Mouse (Mus musculus) hindbrain, embryonic 13.5 days (tissue): ENCODE measurements around the gene Vmn1r62. TPM values are rescaled to one million over a fixed set of nuclear protein-coding genes. Genes with fewer than 3 reads are reported as not detected.
"Not testable (repeated sequence)": the region's sequence is repeated elsewhere in the genome, so short reads cannot be mapped to it uniquely, and the experiment has no call there.

Source experiments
- ATAC-seq: fragments of 200-750 bp; cut with Nextera tagmentation; 2 replicates; pipeline ENCODE4 v1.8.0; 2017; ENCODE audit warnings: moderate TSS enrichment; ENCODE audit not compliant: low FRiP score
- H3K27ac ChIP-seq: fragments of 300-500 bp; sonication (generic); 2 replicates; pipeline ENCODE4 v1.5.1; 2015; ENCODE audit warnings: inconsistent platforms, mild to moderate bottlenecking, moderate library complexity
- H3K27me3 ChIP-seq: fragments of 300-500 bp; sonication (generic); 2 replicates; pipeline ENCODE4 v1.6.1; 2015; ENCODE audit warnings: mild to moderate bottlenecking, inconsistent platforms
- H3K36me3 ChIP-seq: fragments of 300-500 bp; sonication (generic); 2 replicates; pipeline ENCODE4 v1.6.1; 2015; ENCODE audit warnings: mild to moderate bottlenecking, inconsistent platforms
- H3K4me1 ChIP-seq: fragments of 300-500 bp; sonication (generic); replicated peaks from 2 replicates; pipeline ENCODE4 v1.6.1; 2015; ENCODE audit warnings: inconsistent platforms
- H3K4me2 ChIP-seq: fragments of 300-500 bp; sonication (generic); 2 replicates; pipeline ENCODE4 v1.6.1; 2015; ENCODE audit warnings: inconsistent platforms, mild to moderate bottlenecking, moderate library complexity
- H3K4me3 ChIP-seq: fragments of 300-500 bp; sonication (generic); 2 replicates; pipeline ENCODE4 v1.5.1; 2015; ENCODE audit warnings: mild to moderate bottlenecking, inconsistent platforms
- H3K9ac ChIP-seq: fragments of 300-500 bp; sonication (generic); 2 replicates; pipeline ENCODE4 v1.6.1; 2015; ENCODE audit warnings: mild to moderate bottlenecking, inconsistent platforms
- H3K9me3 ChIP-seq: fragments of 300-500 bp; sonication (generic); 2 replicates; pipeline ENCODE4 v1.6.1; 2016; ENCODE audit warnings: inconsistent platforms
- WGBS: fragments of 180-500 bp; shearing (Covaris S2); methylation state at CpG from one replicate; pipeline ENCODE4 v1.1.7; 2015; 5-methylcytosine and 5-hydroxymethylcytosine counted together
- polyA plus RNA-seq: library from polyadenylated mRNA; unstranded; fragments of >200 nt; fragmentation: Nextera tagmentation; extraction: Ambion mirVana; gene quantifications from 2 replicates; pipeline ENCODE4 v1.2.1, GENCODE M21; 2015

The Vmn1r62 gene
- not detected in 2 replicates for polyA plus RNA-seq

- not testable (repeated sequence) for H3K27me3 ChIP-seq, H3K4me1 ChIP-seq, H3K4me3 ChIP-seq, ATAC-seq, H3K9me3 ChIP-seq, H3K4me2 ChIP-seq, H3K9ac ChIP-seq, H3K36me3 ChIP-seq, H3K27ac ChIP-seq
- no CpG with 5 or more reads among the region's 1 CpGs for WGBS
Observed at GRCm38 (mm10) chr7:5673331-5673730, at the start of gene Vmn1r62. Gene Vmn1r62, plus strand, starts transcription at chr7:5673631.

Other genes with a start within 250 kb of the Vmn1r62 start
- not detected in 2 replicates for gene Vmn1r59, start 216.9 kb upstream of the Vmn1r62 start, polyA plus RNA-seq
- not detected in 2 replicates for gene Vmn2r28, start 179.7 kb upstream of the Vmn1r62 start, polyA plus RNA-seq
- not detected in 2 replicates for gene Vmn1r60, start 126.3 kb upstream of the Vmn1r62 start, polyA plus RNA-seq
- gene Vmn1r61, start 60.3 kb upstream of the Vmn1r62 start, polyA plus RNA-seq = not detected in 2 replicates
- not detected in 2 replicates for gene Vmn1r63, start 131.8 kb downstream of the Vmn1r62 start, polyA plus RNA-seq
- gene Vmn1r64, start 210.9 kb downstream of the Vmn1r62 start, polyA plus RNA-seq = not detected in 2 replicates